Mouse (Mus musculus) thymus, adult 2 months (tissue): ENCODE results near the gene Cnn1.

Experiments used
- CTCF ChIP-seq: fragments of 200-500 bp; IDR thresholded peaks from 2 replicates; pipeline ENCODE4 v1.5.1; 2012; ENCODE audit warnings: mild to moderate bottlenecking, control low read depth, low read length, moderate library complexity, borderline replicate concordance; ENCODE audit not compliant: control insufficient read depth, poor library complexity, insufficient read depth; ENCODE audit errors: extremely low read depth
- POLR2A ChIP-seq: fragments of 200-500 bp; IDR thresholded peaks from 2 replicates; pipeline ENCODE4 v1.6.1; 2012; ENCODE audit warnings: mild to moderate bottlenecking, low read length, control low read depth, moderate library complexity; ENCODE audit not compliant: control insufficient read depth, poor library complexity, insufficient read depth; ENCODE audit errors: extremely low read depth

GRCm38 (mm10) chr9:22132220-22132619 lies 33.2 kb downstream of the Cnn1 start:
- TF ChIP-seq CTCF (no peak), POLR2A (no peak)
